Mouse (Mus musculus) layer of hippocampus, adult 6 months (tissue): ENCODE measurements around the gene Arhgap23. TPM values are rescaled to one million over a fixed set of nuclear protein-coding genes. Genes with fewer than 3 reads are reported as not detected.

ENCODE experiments used
- long read RNA-seq, 2 experiments: library from polyadenylated mRNA; unstranded; transcript quantifications; one replicate each; pipeline ENCODE4 v2.0.0; 2019 to 2020
- polyA plus RNA-seq: library from polyadenylated mRNA; unstranded; fragments of <200 nt; fragmentation: Nextera tagmentation; gene quantifications from 2 replicates; pipeline ENCODE4 v1.2.3, GENCODE M21; 2021

Gene Arhgap23
- polyA plus RNA-seq: 8.5 and 10.1 TPM in 2 replicates
- long read RNA-seq, experiment 1, partial matches to known transcripts: 0 of 4 reads
- long read RNA-seq, experiment 1, other reads (novel, unspliced or antisense): 4 of 4 reads
- long read RNA-seq, experiment 2, partial matches to known transcripts: 1 of 43 reads
- long read RNA-seq, experiment 2, other reads (novel, unspliced or antisense): 42 of 43 reads

DNA sequence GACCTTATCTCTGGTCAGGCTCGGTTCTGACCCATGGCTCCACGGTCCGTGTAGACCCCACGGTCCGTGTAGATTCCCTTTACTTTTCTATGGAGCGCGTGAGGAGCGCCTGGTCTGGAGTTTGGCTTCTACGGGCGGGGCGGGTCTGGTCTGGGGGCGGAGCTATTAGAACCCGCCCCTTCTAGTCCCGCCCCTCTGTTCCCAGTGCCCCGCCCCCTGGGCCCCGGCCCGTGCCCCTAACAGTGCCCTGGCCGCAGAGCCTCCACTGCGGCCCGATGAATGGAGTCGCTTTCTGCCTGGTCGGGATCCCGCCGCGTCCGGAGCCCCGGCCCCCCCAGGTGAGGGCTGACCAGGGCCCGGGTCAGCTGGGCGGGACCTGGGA, at the start of gene Arhgap23:
TSS of gene Arhgap23 (plus strand) at position 204 of the 382 bp plus-strand sequence.

DNA sequence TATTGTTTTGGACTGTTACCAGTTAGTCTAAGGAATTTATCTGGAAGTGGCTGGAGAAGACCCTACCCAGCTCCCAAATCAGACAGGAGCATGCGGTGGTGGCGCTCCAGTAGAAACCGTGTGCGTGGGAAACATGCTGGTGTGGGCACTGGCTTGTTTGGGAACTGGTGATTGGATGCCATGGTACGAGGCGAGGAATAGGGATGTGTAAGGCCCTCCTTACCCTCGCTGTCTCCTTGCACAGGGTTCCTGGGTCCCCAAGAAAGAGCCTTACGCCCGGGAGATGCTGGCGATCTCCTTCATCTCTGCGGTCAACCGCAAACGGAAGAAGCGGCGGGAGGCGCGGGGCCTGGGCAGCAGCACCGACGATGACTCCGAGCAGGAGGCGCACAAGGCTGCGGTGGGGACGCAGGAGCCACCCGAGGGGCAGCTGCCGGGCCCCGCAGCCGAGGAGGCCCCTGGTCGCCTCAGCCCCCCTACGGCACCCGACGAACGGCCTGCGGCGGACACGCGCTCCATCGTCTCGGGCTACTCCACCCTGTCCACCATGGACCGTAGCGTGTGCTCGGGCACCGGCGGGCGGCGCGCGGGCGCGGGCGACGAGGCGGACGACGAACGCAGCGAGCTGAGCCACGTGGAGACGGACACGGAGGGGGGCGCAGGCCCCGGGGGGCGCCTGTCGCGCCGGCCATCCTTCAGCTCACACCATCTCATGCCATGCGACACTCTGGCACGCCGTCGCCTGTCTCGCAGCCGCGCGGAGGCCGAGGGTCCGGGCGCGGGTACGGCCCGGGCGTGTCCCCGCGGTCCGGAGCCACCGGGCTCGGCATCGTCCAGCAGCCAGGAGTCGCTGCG, 84.8 kb downstream of the Arhgap23 start, which contains the start of gene 4933428G20Rik:
TSS of gene 4933428G20Rik (minus strand) at position 476 of the 855 bp plus-strand sequence.

Other genes with a start within 250 kb of the Arhgap23 start
- gene Kpnb1, start 227.7 kb upstream of the Arhgap23 start, polyA plus RNA-seq: 9.9 and 11.3 TPM in 2 replicates
- 56.7 and 72.4 TPM in 2 replicates for gene Npepps, start 134.9 kb upstream of the Arhgap23 start, polyA plus RNA-seq
- gene Mrpl45, start 99.8 kb upstream of the Arhgap23 start, polyA plus RNA-seq: 46.8 and 49.9 TPM in 2 replicates
- 0.09 and 0.19 TPM in 2 replicates for gene Gpr179, start 63.5 kb upstream of the Arhgap23 start, polyA plus RNA-seq
- 4.9 and 5.1 TPM in 2 replicates for gene Socs7, start 53.0 kb upstream of the Arhgap23 start, polyA plus RNA-seq
- not detected in 2 replicates for gene 4933428G20Rik, start 84.8 kb downstream of the Arhgap23 start, polyA plus RNA-seq
- gene Srcin1, start 160.7 kb downstream of the Arhgap23 start, polyA plus RNA-seq: 4.8 and 6.1 TPM in 2 replicates
- 2.8 and 4.2 TPM in 2 replicates for gene Epop, start 214.2 kb downstream of the Arhgap23 start, polyA plus RNA-seq
- gene Mllt6, start 247.9 kb downstream of the Arhgap23 start, polyA plus RNA-seq: 4.2 and 4.3 TPM in 2 replicates